Mouse (Mus musculus) neutrophil, adult 5-6 weeks (primary cell): ENCODE measurements at regions not wholly inside any gene's neighbourhood (a gene's known extent, or its start where the extent isn't known, plus 50 kb on each side); places are given as distances from the start of the nearest gene placed in this dataset.

Experiments used
- ATAC-seq: fragments of 151-379, 151-347 bp; 2 replicates; pipeline ENCODE4 v1.8.0; 2017; ENCODE audit warnings: mild to moderate bottlenecking, moderate TSS enrichment; ENCODE audit not compliant: insufficient number of reproducible peaks, poor library complexity, low FRiP score, severe bottlenecking; ENCODE audit errors: extremely low read depth

DNA sequence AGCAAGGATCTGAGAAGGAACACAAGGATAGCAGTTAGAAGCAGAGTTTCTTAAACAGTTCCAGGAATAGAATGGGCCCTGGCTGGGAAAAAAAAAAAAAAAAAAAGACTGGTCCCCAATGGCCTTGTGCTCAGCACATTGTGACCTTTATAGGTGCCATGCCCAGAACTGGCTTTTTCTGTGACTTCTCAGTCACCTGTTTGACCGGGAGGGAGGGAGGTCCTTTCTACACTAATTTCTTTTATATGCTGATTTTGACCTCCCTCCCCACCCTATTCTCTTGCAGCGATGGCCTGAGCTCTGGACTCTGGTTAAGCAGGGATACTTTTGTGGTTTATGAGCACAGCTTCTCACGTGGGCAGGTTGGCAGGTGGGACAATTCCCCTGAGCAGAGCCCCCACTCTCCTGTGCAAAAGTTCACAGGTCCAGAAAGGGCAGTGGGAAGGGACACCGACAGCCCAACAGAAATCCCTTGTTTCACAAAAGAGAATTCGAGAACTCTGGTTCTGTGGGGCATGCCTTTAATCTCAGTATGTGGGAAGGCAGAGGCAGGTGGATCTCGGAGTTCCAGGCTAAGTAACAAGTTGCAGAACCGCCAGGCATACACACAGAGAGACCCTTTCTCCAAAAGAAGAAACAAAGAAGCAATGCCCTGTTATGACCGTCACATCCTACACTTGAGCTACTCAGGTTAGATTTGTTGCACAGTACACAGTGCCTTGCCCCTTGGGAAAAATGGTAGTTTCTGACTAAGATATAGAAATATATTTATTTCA is 50.3 kb upstream of the Frmd6 start:
- ATAC-seq, result no peak
